Mouse (Mus musculus) C2C12 (cell line): ENCODE results near the gene Mfsd2b. TPM values are rescaled to one million over a fixed set of nuclear protein-coding genes. Genes with fewer than 3 reads are reported as not detected.

ENCODE experiments used
- H3K27me3 ChIP-seq: one replicate; pipeline ENCODE4 v1.6.1; 2011; ENCODE audit not compliant: control insufficient read depth, insufficient read depth, insufficient read length
- H3K36me3 ChIP-seq: one replicate; pipeline ENCODE4 v1.6.1; 2011; ENCODE audit not compliant: control insufficient read depth, insufficient read depth
- H3K4me3 ChIP-seq: one replicate; pipeline ENCODE4 v1.5.1; 2011; ENCODE audit warnings: mild to moderate bottlenecking, control low read depth; ENCODE audit not compliant: poor library complexity, insufficient read depth, severe bottlenecking
- H3K79me2 ChIP-seq: one replicate; pipeline ENCODE4 v1.6.1; 2011; ENCODE audit not compliant: control insufficient read depth, insufficient read depth
- H3K79me3 ChIP-seq: one replicate; pipeline ENCODE4 v1.6.1; 2011; ENCODE audit warnings: low read depth, control low read depth
- H3ac ChIP-seq: one replicate; pipeline ENCODE3; 2011; ENCODE audit warnings: low read depth; ENCODE audit not compliant: control insufficient read depth, insufficient read length
- CEBPB ChIP-seq: IDR thresholded peaks from one replicate; pipeline ENCODE4 v1.6.1; 2011; ENCODE audit warnings: low read depth, mild to moderate bottlenecking, control low read depth, moderate library complexity
- CTCF ChIP-seq: IDR thresholded peaks from one replicate; pipeline ENCODE4 v1.5.1; 2011; ENCODE audit not compliant: control insufficient read depth, insufficient read depth, insufficient read length
- FOSL1 ChIP-seq: IDR thresholded peaks from one replicate; pipeline ENCODE4 v1.8.0; 2011; ENCODE audit warnings: mild to moderate bottlenecking, low read length; ENCODE audit not compliant: poor library complexity, insufficient read depth, severe bottlenecking
- MAX ChIP-seq: IDR thresholded peaks from one replicate; pipeline ENCODE4 v1.6.1; 2011; ENCODE audit warnings: mild to moderate bottlenecking, control low read depth
- MYOD1 ChIP-seq: IDR thresholded peaks from one replicate; pipeline ENCODE4 v1.6.1; 2011; ENCODE audit warnings: low read depth; ENCODE audit not compliant: control insufficient read depth, insufficient read length
- MYOG ChIP-seq: IDR thresholded peaks from one replicate; pipeline ENCODE4 v1.6.1; 2011; ENCODE audit not compliant: control insufficient read depth, insufficient read length; ENCODE audit errors: extremely low read depth
- USF1 ChIP-seq: IDR thresholded peaks from one replicate; pipeline ENCODE4 v1.6.1; 2011; ENCODE audit warnings: low read depth, mild to moderate bottlenecking, control low read depth, moderate library complexity
- polyA plus RNA-seq: library from polyadenylated mRNA; unstranded; fragments of >200 nt; fragmentation: generic; extraction: Trizol; gene quantifications from one replicate; pipeline ENCODE4 v1.2.1, GENCODE M21; 2012; ENCODE audit warnings: missing spikeins

The Mfsd2b gene
- polyA plus RNA-seq, 1 experiment: 0.08 TPM

GRCm38 (mm10) chr12:4859241-4859914, 14.8 kb downstream of the Mfsd2b start:
- H3K79me2 ChIP-seq: no peaks in the 10 kb centered on the region
- no peaks in the 10 kb centered on the region for H3K36me3 ChIP-seq
- no peaks in the 10 kb centered on the region for H3K79me3 ChIP-seq
- H3ac ChIP-seq: no peak overlapping the region
- no peak overlapping the region for H3K4me3 ChIP-seq
- TF ChIP-seq FOSL1: no peak
- no peak for TF ChIP-seq USF1
- TF ChIP-seq MAX: no peak
- no peaks in the 10 kb centered on the region for H3K27me3 ChIP-seq

- Histone ChIP-seq H3K4me3 (no peak overlapping the region), H3K36me3 (peaks cover 3% of the 10 kb centered on the region), H3K79me2 (no peaks in the 10 kb centered on the region), H3K27me3 (no peaks in the 10 kb centered on the region), H3K79me3 (no peaks in the 10 kb centered on the region), H3ac (no peak overlapping the region)
- TF ChIP-seq USF1: no peak
- no peak for TF ChIP-seq CEBPB
- TF ChIP-seq MAX: no peak
- TF ChIP-seq MYOD1: no peak
- no peak for TF ChIP-seq CTCF
- no peak for TF ChIP-seq MYOG
- TF ChIP-seq FOSL1: no peak
Measured at GRCm38 (mm10) chr12:4856834-4857233, 17.3 kb downstream of the Mfsd2b start.

- H3K79me3 ChIP-seq: no peaks in the 10 kb centered on the region
- no peaks in the 10 kb centered on the region for H3K79me2 ChIP-seq
- H3ac ChIP-seq: no peak overlapping the region
- H3K36me3 ChIP-seq: peaks cover 3% of the 10 kb centered on the region
- H3K27me3 ChIP-seq: no peaks in the 10 kb centered on the region
- H3K4me3 ChIP-seq: no peak overlapping the region
- no peak for TF ChIP-seq MYOD1
- TF ChIP-seq MAX: no peak
- TF ChIP-seq USF1: no peak
- TF ChIP-seq FOSL1: no peak
- no peak for TF ChIP-seq CTCF
- TF ChIP-seq MYOG: no peak
- TF ChIP-seq CEBPB: no peak
Measured at GRCm38 (mm10) chr12:4856160-4856559, 18.0 kb downstream of the Mfsd2b start.

- Histone ChIP-seq H3K27me3 (no peaks in the 10 kb centered on the region), H3K79me3 (peaks cover 17% of the 10 kb centered on the region), H3K36me3 (peaks cover 2% of the 10 kb centered on the region), H3ac (peak overlapping the region; percentile 28), H3K79me2 (peaks cover 40% of the 10 kb centered on the region), H3K4me3 (peak overlapping the region; percentile 49)
- TF ChIP-seq USF1: no peak
- TF ChIP-seq MAX: peak; percentile 38
- TF ChIP-seq CTCF: no peak
Measured at GRCm38 (mm10) chr12:4843741-4844140, 30.4 kb downstream of the Mfsd2b start.

GRCm38 (mm10) chr12:4842890-4843597, 31.1 kb downstream of the Mfsd2b start, which contains the start of gene Wdcp:
Gene Wdcp, plus strand, starts transcription at chr12:4843303.
- no peaks in the 10 kb centered on the region for H3K36me3 ChIP-seq
- H3K4me3 ChIP-seq: peak within 1 kb of the TSS; percentile 49
- TF ChIP-seq MYOG: no peak
- TF ChIP-seq USF1: peak; percentile 68
- TF ChIP-seq MYOD1: no peak
- peaks cover 40% of the 10 kb centered on the region for H3K79me2 ChIP-seq
- H3ac ChIP-seq: peak within 1 kb of the TSS; percentile 76
- H3K79me3 ChIP-seq: peaks cover 14% of the 10 kb centered on the region
- H3K27me3 ChIP-seq: no peaks in the 10 kb centered on the region

GRCm38 (mm10) chr12:4842456-4842855, 31.7 kb downstream of the Mfsd2b start:
- H3ac ChIP-seq: no peak overlapping the region
- H3K79me2 ChIP-seq: peaks cover 39% of the 10 kb centered on the region
- H3K36me3 ChIP-seq: no peaks in the 10 kb centered on the region
- H3K4me3 ChIP-seq: no peak overlapping the region
- peaks cover 14% of the 10 kb centered on the region for H3K79me3 ChIP-seq
- H3K27me3 ChIP-seq: no peaks in the 10 kb centered on the region
- TF ChIP-seq FOSL1 (no peak), USF1 (no peak), MYOD1 (no peak), MYOG (no peak), CTCF (no peak), MAX (no peak), CEBPB (no peak)
